Mouse (Mus musculus): ENCODE results near the gene Cadm3. TPM values are rescaled to one million over a fixed set of nuclear protein-coding genes. Genes with fewer than 3 reads are reported as not detected.
"Not testable (repeated sequence)": the region's sequence is repeated elsewhere in the genome, so short reads cannot be mapped to it uniquely, and the experiment has no call there.

Gene Cadm3
- polyA plus RNA-seq, 1 experiment from 2014 or later, result 2.9 TPM

- H3K9me3 ChIP-seq, result no peaks in the 10 kb centered on the region
- H3K4me1 ChIP-seq, result no peaks in the 10 kb centered on the region
- H3K9ac ChIP-seq, result no peak overlapping the region
- H3K27ac ChIP-seq, result no peak overlapping the region
- no peaks in the 10 kb centered on the region for H3K36me3 ChIP-seq
- no peaks in the 10 kb centered on the region for H3K27me3 ChIP-seq (replicated peaks)
- WGBS, result 81% methylated on average over 2 of the region's 2 CpGs
- no peak for ATAC-seq (ENCODE audit: insufficient read depth, low FRiP score, low read depth)
- H3K4me3 ChIP-seq (replicated peaks), result no peak overlapping the region
- H3K4me2 ChIP-seq, result no peak overlapping the region
Measured at GRCm38 (mm10) chr1:173317925-173318477, 49.5 kb downstream of the Cadm3 start.

GRCm38 (mm10) chr1:173315725-173316124 lies 51.8 kb downstream of the Cadm3 start:
- H3K27me3 ChIP-seq (replicated peaks), result no peaks in the 10 kb centered on the region

GRCm38 (mm10) chr1:173313535-173314050 lies 53.9 kb downstream of the Cadm3 start:
- not testable (repeated sequence) for H3K27me3 ChIP-seq (replicated peaks); ATAC-seq (ENCODE audit: insufficient read depth, low FRiP score, low read depth); H3K4me3 ChIP-seq (replicated peaks); H3K4me2 ChIP-seq; H3K36me3 ChIP-seq; H3K4me1 ChIP-seq; H3K27ac ChIP-seq; H3K9me3 ChIP-seq; H3K9ac ChIP-seq
- 70% methylated on average over 7 of the region's 7 CpGs for WGBS

More at GRCm38 (mm10) chr1:173315725-173316124, 51.8 kb downstream of the Cadm3 start:
- no peak overlapping the region for H3K27ac ChIP-seq
- WGBS, result 67% methylated on average over 3 of the region's 3 CpGs
- no peak for ATAC-seq (ENCODE audit: insufficient read depth, low FRiP score, low read depth)
- H3K4me2 ChIP-seq, result no peak overlapping the region
- no peaks in the 10 kb centered on the region for H3K36me3 ChIP-seq
- no peak overlapping the region for H3K9ac ChIP-seq
- H3K4me3 ChIP-seq (replicated peaks), result no peak overlapping the region
- H3K9me3 ChIP-seq, result no peaks in the 10 kb centered on the region
- H3K4me1 ChIP-seq, result no peaks in the 10 kb centered on the region

- H3K4me3 ChIP-seq (replicated peaks); H3K27ac ChIP-seq; H3K27me3 ChIP-seq (replicated peaks); H3K9me3 ChIP-seq; H3K36me3 ChIP-seq; H3K4me1 ChIP-seq; H3K4me2 ChIP-seq; H3K9ac ChIP-seq: not testable (repeated sequence)
- 26% methylated on average over 3 of the region's 3 CpGs for WGBS
- ATAC-seq (ENCODE audit: insufficient read depth, low FRiP score, low read depth), result peak; percentile 53
Measured at GRCm38 (mm10) chr1:173302795-173303194, 64.7 kb downstream of the Cadm3 start.

Other genes starting within 250 kb of the Cadm3 start
- gene Olfr1408, start 230.3 kb downstream of the Cadm3 start, polyA plus RNA-seq (2015; fragmentation: Nextera tagmentation; extraction: Ambion mirVana), result not detected in 2 replicates
- gene Olfr1406, start 177.1 kb downstream of the Cadm3 start, polyA plus RNA-seq (2015; fragmentation: Nextera tagmentation; extraction: Ambion mirVana), result not detected in 2 replicates
- gene Olfr218, start 169.9 kb downstream of the Cadm3 start, polyA plus RNA-seq (2015; fragmentation: Nextera tagmentation; extraction: Ambion mirVana), result not detected in 2 replicates
- not detected in 2 replicates for gene Olfr1404, start 155.3 kb downstream of the Cadm3 start, polyA plus RNA-seq (2015; fragmentation: Nextera tagmentation; extraction: Ambion mirVana)
- 0.26 TPM in 1 of 2 replicates, not detected in the other for gene Fcer1a, start 140.5 kb downstream of the Cadm3 start, polyA plus RNA-seq (2015; fragmentation: Nextera tagmentation; extraction: Ambion mirVana)
- not detected in 2 replicates for gene Olfr418, start 101.7 kb downstream of the Cadm3 start, polyA plus RNA-seq (2015; fragmentation: Nextera tagmentation; extraction: Ambion mirVana)
- not detected in 2 replicates for gene Mptx2, start 89.9 kb downstream of the Cadm3 start, polyA plus RNA-seq (2015; fragmentation: Nextera tagmentation; extraction: Ambion mirVana)
- 2.8 and 7.4 TPM in 2 replicates for gene Ackr1, start 33.9 kb downstream of the Cadm3 start, polyA plus RNA-seq (2015; fragmentation: Nextera tagmentation; extraction: Ambion mirVana)
- 2.3 and 3.3 TPM in 2 replicates for gene Aim2, start 16.8 kb downstream of the Cadm3 start, polyA plus RNA-seq (2015; fragmentation: Nextera tagmentation; extraction: Ambion mirVana)
- gene Ifi206, start 123.3 kb upstream of the Cadm3 start, polyA plus RNA-seq (2015; fragmentation: Nextera tagmentation; extraction: Ambion mirVana), result 0.18 and 0.21 TPM in 2 replicates
- 0.04 TPM in 1 of 2 replicates, not detected in the other for gene Ifi214, start 168.3 kb upstream of the Cadm3 start, polyA plus RNA-seq (2015; fragmentation: Nextera tagmentation; extraction: Ambion mirVana)
- 0.45 and 0.54 TPM in 2 replicates for gene Ifi213, start 231.6 kb upstream of the Cadm3 start, polyA plus RNA-seq (2015; fragmentation: Nextera tagmentation; extraction: Ambion mirVana)

Data from stomach, embryonic 15.5 days (tissue).